8 mouse cellular contexts compared by ENCODE assay signal in genomic region chr8:84180530-84181190, GRCm38 (mm10). TPM values are rescaled to one million over a fixed set of nuclear protein-coding genes. Genes with fewer than 3 reads are reported as not detected.
DNase-seq lines count a peak whose midpoint lies in the region; ATAC-seq and TF ChIP-seq lines count a peak whose summit lies in the region.
"Had no signal": no experiment of that assay in that cellular context is flagged by ENCODE, and none has a peak within 500 bp of the region (broad histone marks: within the 10 kb centered on the region; RNA-seq: fewer than 3 reads in every experiment).

No protein-coding gene starts in this region.

- no peaks in the 10 kb centered on the region for H3K9me3 ChIP-seq in ES-Bruce4 (replicated peaks; ENCODE audit: control insufficient read depth, insufficient read depth, low read length, poor library complexity, severe bottlenecking)
- H3K9me3 ChIP-seq in forebrain, embryonic 16.5 days (ENCODE audit: control insufficient read depth, low read length), result no peaks in the 10 kb centered on the region
- H3K9me3 ChIP-seq in midbrain, embryonic 10.5 days (replicated peaks), result peaks cover 4% of the 10 kb centered on the region; the same call in 1 of the 2 replicates

- TF ChIP-seq POLR2A in ES-Bruce4 (IDR thresholded peaks at IDR 0.05; ENCODE audit: insufficient read depth, low read length), result no peak

- peak; percentile 44 for DNase-seq in CD4-positive helper T cell, adult 2 months (ENCODE audit: low read depth, low spot score)
- DNase-seq in kidney, postnatal 10 days, result peak; percentile 78
- DNase-seq in midbrain, embryonic 10.5 days (ENCODE audit: low spot score), result peak; percentile 90
- DNase-seq in thymus, postnatal 0 days (ENCODE audit: low spot score), result peak; percentile 68
- DNase-seq in right cerebral cortex, postnatal 25 days, result no peak

- peak; percentile 88 for TF ChIP-seq EP300 in ES-Bruce4 (IDR thresholded peaks at IDR 0.05; ENCODE audit: insufficient read depth, low read depth, low read length)

- WGBS in forebrain, embryonic 16.5 days, result under 1% methylated on average over 16 of the region's 16 CpGs
- WGBS in midbrain, embryonic 10.5 days, result under 1% methylated on average over 16 of the region's 16 CpGs

- no peak for TF ChIP-seq CTCF in ES-Bruce4 (IDR thresholded peaks at IDR 0.05; ENCODE audit: low read depth, low read length)

- peak overlapping the region; percentile 74 for H3K4me2 ChIP-seq in forebrain, embryonic 16.5 days (ENCODE audit: low read length)

- peak; percentile 78 for ATAC-seq in forebrain, embryonic 16.5 days

- no peaks in the 10 kb centered on the region for H3K27me3 ChIP-seq in ES-Bruce4 (ENCODE audit: control insufficient read depth, insufficient read depth, low read length, poor library complexity, severe bottlenecking)
- H3K27me3 ChIP-seq in forebrain, embryonic 16.5 days (replicated peaks; ENCODE audit: control insufficient read depth, insufficient read depth, low read length), result no peaks in the 10 kb centered on the region
- peaks cover 15% of the 10 kb centered on the region for H3K27me3 ChIP-seq in midbrain, embryonic 10.5 days (ENCODE audit: low read depth, poor library complexity, severe bottlenecking)

- H3K4me3 ChIP-seq in ES-Bruce4 (ENCODE audit: low read depth, low read length), result peak overlapping the region; percentile 27
- peak overlapping the region; percentile 28 for H3K4me3 ChIP-seq in forebrain, embryonic 16.5 days (replicated peaks; ENCODE audit: low read length)
- H3K4me3 ChIP-seq in midbrain, embryonic 10.5 days, result peak overlapping the region; percentile 53

- H3K4me1 ChIP-seq in ES-Bruce4 (ENCODE audit: control insufficient read depth, insufficient read depth, low read length), result peaks cover 9% of the 10 kb centered on the region
- H3K4me1 ChIP-seq in forebrain, embryonic 16.5 days (replicated peaks; ENCODE audit: control insufficient read depth, insufficient read depth, low read length), result peaks cover 55% of the 10 kb centered on the region
- H3K4me1 ChIP-seq in midbrain, embryonic 10.5 days, result peaks cover 73% of the 10 kb centered on the region

- H3K9ac ChIP-seq in ES-Bruce4 (ENCODE audit: low read depth, poor library complexity, severe bottlenecking), result peak overlapping the region; percentile 55; the same call in 1 of the 2 replicates
- H3K9ac ChIP-seq in forebrain, embryonic 16.5 days (replicated peaks; ENCODE audit: low read depth, low read length), result peak overlapping the region; percentile 67

- peak overlapping the region; percentile 78 for H3K27ac ChIP-seq in ES-Bruce4 (ENCODE audit: insufficient read depth, low read length)
- H3K27ac ChIP-seq in forebrain, embryonic 16.5 days (ENCODE audit: low read length), result peak overlapping the region; percentile 79
- peak overlapping the region; percentile 98 for H3K27ac ChIP-seq in midbrain, embryonic 10.5 days (replicated peaks)

- H3K36me3 ChIP-seq in ES-Bruce4 (ENCODE audit: control insufficient read depth, insufficient read depth, low read length, poor library complexity, severe bottlenecking), result no peaks in the 10 kb centered on the region
- H3K36me3 ChIP-seq in forebrain, embryonic 16.5 days (ENCODE audit: control insufficient read depth, insufficient read depth), result no peaks in the 10 kb centered on the region; the same call in 1 of the 2 replicates
- H3K36me3 ChIP-seq in midbrain, embryonic 10.5 days, result peaks cover 38% of the 10 kb centered on the region

RNA-seq across cellular contexts. Expression of gene Nanos3, which starts 4.4 kb away (rescaled TPM):
- polyA plus RNA-seq in ES-Bruce4 (2011; ENCODE audit: insufficient read depth, insufficient read length, low read depth, missing spikeins), result 3.0 and 4.3 TPM in 2 replicates
- 3.2 and 4.7 TPM in 2 replicates for polyA plus RNA-seq in forebrain, embryonic 16.5 days (2015; fragmentation: Nextera tagmentation; extraction: Ambion mirVana)
- 3.0 and 5.6 TPM in 2 replicates for polyA plus RNA-seq in midbrain, embryonic 10.5 days (2016; fragmentation: Nextera tagmentation; extraction: Ambion mirVana)
- 5.3 and 6.2 TPM in 2 replicates for polyA plus RNA-seq in thymus, postnatal 0 days (2015; fragmentation: Nextera tagmentation; extraction: Ambion mirVana)
- polyA plus RNA-seq: liver, adult 2 months had no signal

RNA-seq across cellular contexts. Expression of gene 4930432K21Rik, which starts 32.8 kb away (rescaled TPM):
- polyA plus RNA-seq in ES-Bruce4 (2011; ENCODE audit: insufficient read depth, insufficient read length, low read depth, missing spikeins), result 3.8 and 4.7 TPM in 2 replicates
- polyA plus RNA-seq in forebrain, embryonic 16.5 days (2015; fragmentation: Nextera tagmentation; extraction: Ambion mirVana), result 2.6 and 3.5 TPM in 2 replicates
- 2.4 TPM in 2 replicates for polyA plus RNA-seq in midbrain, embryonic 10.5 days (2016; fragmentation: Nextera tagmentation; extraction: Ambion mirVana)
- 1.3 and 1.4 TPM in 2 replicates for polyA plus RNA-seq in thymus, postnatal 0 days (2015; fragmentation: Nextera tagmentation; extraction: Ambion mirVana)

RNA-seq across cellular contexts. Expression of gene Cc2d1a, which starts 32.9 kb away (rescaled TPM):
- 18.0 and 27.2 TPM in 2 replicates for polyA plus RNA-seq in ES-Bruce4 (2011; ENCODE audit: insufficient read depth, insufficient read length, low read depth, missing spikeins)
- polyA plus RNA-seq in forebrain, embryonic 16.5 days (2015; fragmentation: Nextera tagmentation; extraction: Ambion mirVana), result 35.4 and 43.8 TPM in 2 replicates
- 14.0 and 18.1 TPM in 2 replicates for polyA plus RNA-seq in midbrain, embryonic 10.5 days (2016; fragmentation: Nextera tagmentation; extraction: Ambion mirVana)
- polyA plus RNA-seq in thymus, postnatal 0 days (2015; fragmentation: Nextera tagmentation; extraction: Ambion mirVana), result 18.9 and 20.1 TPM in 2 replicates

RNA-seq across cellular contexts. Expression of gene Podnl1, which starts 54.9 kb away (rescaled TPM):
- 0.33 TPM in 1 of 2 replicates, not detected in the other for polyA plus RNA-seq in ES-Bruce4 (2011; ENCODE audit: insufficient read depth, insufficient read length, low read depth, missing spikeins)
- 0.31 and 0.38 TPM in 2 replicates for polyA plus RNA-seq in forebrain, embryonic 16.5 days (2015; fragmentation: Nextera tagmentation; extraction: Ambion mirVana)
- polyA plus RNA-seq in midbrain, embryonic 10.5 days (2016; fragmentation: Nextera tagmentation; extraction: Ambion mirVana), result 0.09 and 0.14 TPM in 2 replicates
- 2.1 and 2.3 TPM in 2 replicates for polyA plus RNA-seq in thymus, postnatal 0 days (2015; fragmentation: Nextera tagmentation; extraction: Ambion mirVana)

RNA-seq across cellular contexts. Expression of gene Zswim4, which starts 56.2 kb away (rescaled TPM):
- 14.8 and 15.4 TPM in 2 replicates for polyA plus RNA-seq in ES-Bruce4 (2011; ENCODE audit: insufficient read depth, insufficient read length, low read depth, missing spikeins)
- polyA plus RNA-seq in forebrain, embryonic 16.5 days (2015; fragmentation: Nextera tagmentation; extraction: Ambion mirVana), result 40.1 and 41.8 TPM in 2 replicates
- 30.4 and 39.5 TPM in 2 replicates for polyA plus RNA-seq in midbrain, embryonic 10.5 days (2016; fragmentation: Nextera tagmentation; extraction: Ambion mirVana)
- 12.7 and 13.2 TPM in 2 replicates for polyA plus RNA-seq in thymus, postnatal 0 days (2015; fragmentation: Nextera tagmentation; extraction: Ambion mirVana)
